ENCODE assay signal across 8 mouse cellular contexts in the genomic region with DNA sequence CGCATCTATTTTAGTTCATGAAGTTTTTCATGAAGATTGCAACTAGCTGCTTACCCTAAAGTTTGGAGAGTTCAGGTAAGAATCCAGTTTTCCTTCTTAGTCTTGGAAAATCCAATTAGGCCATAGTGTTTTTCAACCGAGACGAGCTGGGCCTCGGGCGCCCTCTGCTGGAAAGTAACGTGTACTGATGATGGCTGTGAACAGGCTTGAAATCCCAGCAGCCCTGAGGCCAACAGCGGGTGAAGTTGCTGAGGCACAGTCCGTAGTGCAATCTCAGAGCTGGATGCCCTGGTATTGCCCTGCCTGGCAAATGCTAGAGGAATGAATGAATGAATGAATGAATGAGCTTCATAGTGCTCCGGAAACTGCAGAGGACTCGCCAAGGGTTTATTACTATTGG. TPM values are rescaled to one million over a fixed set of nuclear protein-coding genes. Genes with fewer than 3 reads are reported as not detected.
DNase-seq lines count a peak whose midpoint lies in the region; TF ChIP-seq lines count a peak whose summit lies in the region.
"Had no signal": no experiment of that assay in that cellular context is flagged by ENCODE, and none has a peak within 500 bp of the region (broad histone marks: within the 10 kb centered on the region; RNA-seq: fewer than 3 reads in every experiment).

No protein-coding gene starts in this region.

- no peak for TF ChIP-seq EP300 in ES-Bruce4 (IDR thresholded peaks at IDR 0.05; ENCODE audit: insufficient read depth, low read depth, low read length)

- no peaks in the 10 kb centered on the region for H3K9me3 ChIP-seq in ES-Bruce4 (replicated peaks; ENCODE audit: control insufficient read depth, insufficient read depth, low read length, poor library complexity, severe bottlenecking)
- no peaks in the 10 kb centered on the region for H3K9me3 ChIP-seq in heart, embryonic 10.5 days
- H3K9me3 ChIP-seq: lung, embryonic 15.5 days had no signal

- WGBS in heart, embryonic 10.5 days: 6% methylated on average over 10 of the region's 10 CpGs

- peak; percentile 77 for TF ChIP-seq CTCF in ES-Bruce4 (IDR thresholded peaks at IDR 0.05; ENCODE audit: low read depth, low read length)

- peak; percentile 71 to 76 for DNase-seq in adrenal gland, adult 18-20 months (ENCODE audit: low spot score in 2 of 2)
- DNase-seq in embryo, embryonic 10.5 days (ENCODE audit: low spot score): peak; percentile 89
- DNase-seq in heart, embryonic 10.5 days (ENCODE audit: low spot score): peak; percentile 89
- peak; percentile 71 to 82 for DNase-seq in kidney, postnatal 25 days
- DNase-seq in lung, postnatal 10 days: peak; percentile 78
- DNase-seq in right cerebral cortex, postnatal 14 days: peak; percentile 71

- no peaks in the 10 kb centered on the region for H3K36me3 ChIP-seq in ES-Bruce4 (ENCODE audit: control insufficient read depth, insufficient read depth, low read length, poor library complexity, severe bottlenecking)
- no peaks in the 10 kb centered on the region for H3K36me3 ChIP-seq in heart, embryonic 10.5 days
- H3K36me3 ChIP-seq: lung, embryonic 15.5 days had no signal

- no peaks in the 10 kb centered on the region for H3K27me3 ChIP-seq in ES-Bruce4 (ENCODE audit: control insufficient read depth, insufficient read depth, low read length, poor library complexity, severe bottlenecking)
- 0 out of 2 replicates have a peak, but pooled peaks cover 4% of the 10 kb centered on the region for H3K27me3 ChIP-seq in heart, embryonic 10.5 days (ENCODE audit: insufficient read depth, poor library complexity, severe bottlenecking)
- H3K27me3 ChIP-seq: lung, embryonic 15.5 days had no signal

- H3K9ac ChIP-seq in ES-Bruce4 (ENCODE audit: low read depth, poor library complexity, severe bottlenecking): no peak overlapping the region
- H3K9ac ChIP-seq: lung, embryonic 15.5 days had no signal

- peak overlapping the region; percentile 29; the same call in 1 of the 2 replicates for H3K4me3 ChIP-seq in ES-Bruce4 (ENCODE audit: low read depth, low read length)
- no peak overlapping the region; the same call in 1 of the 2 replicates for H3K4me3 ChIP-seq in heart, embryonic 10.5 days
- H3K4me3 ChIP-seq: lung, embryonic 15.5 days had no signal

- no peak for TF ChIP-seq POLR2A in ES-Bruce4 (IDR thresholded peaks at IDR 0.05; ENCODE audit: insufficient read depth, low read length)

- H3K4me1 ChIP-seq in ES-Bruce4 (ENCODE audit: control insufficient read depth, insufficient read depth, low read length): peaks cover 2% of the 10 kb centered on the region
- peaks cover 14% of the 10 kb centered on the region for H3K4me1 ChIP-seq in heart, embryonic 10.5 days
- H3K4me1 ChIP-seq: lung, embryonic 15.5 days had no signal

- no peak overlapping the region for H3K27ac ChIP-seq in ES-Bruce4 (ENCODE audit: insufficient read depth, low read length)
- peak overlapping the region; percentile 89 for H3K27ac ChIP-seq in heart, embryonic 10.5 days
- H3K27ac ChIP-seq: lung, embryonic 15.5 days had no signal

RNA-seq across cellular contexts. Expression of a gene that starts 9.1 kb away (rescaled TPM):
- not detected in 2 replicates for polyA plus RNA-seq in ES-Bruce4 (2011; ENCODE audit: insufficient read depth, insufficient read length, low read depth, missing spikeins)
- total RNA-seq in adrenal gland, adult 18-20 months (2021): 1 to 10 TPM; 7.4 to 9.8 TPM
- polyA plus RNA-seq in heart, embryonic 10.5 days (2016; fragmentation: Nextera tagmentation; extraction: Ambion mirVana): 10.4 and 17.5 TPM in 2 replicates

RNA-seq across cellular contexts. Expression of a gene that starts 10.9 kb away (rescaled TPM):
- 24.7 and 24.9 TPM in 2 replicates for polyA plus RNA-seq in ES-Bruce4 (2011; ENCODE audit: insufficient read depth, insufficient read length, low read depth, missing spikeins)
- 100 to 1,000 TPM; 189 to 249 TPM for total RNA-seq in adrenal gland, adult 18-20 months (2021)
- 33.5 and 52.0 TPM in 2 replicates for polyA plus RNA-seq in heart, embryonic 10.5 days (2016; fragmentation: Nextera tagmentation; extraction: Ambion mirVana)

RNA-seq across cellular contexts. Expression of a gene that starts 53.8 kb away (rescaled TPM):
- polyA plus RNA-seq in ES-Bruce4 (2011; ENCODE audit: insufficient read depth, insufficient read length, low read depth, missing spikeins): 74.2 and 76.1 TPM in 2 replicates
- total RNA-seq in adrenal gland, adult 18-20 months (2021): 100 to 1,000 TPM; 123 to 197 TPM
- 255 and 342 TPM in 2 replicates for polyA plus RNA-seq in heart, embryonic 10.5 days (2016; fragmentation: Nextera tagmentation; extraction: Ambion mirVana)
